Comparison of ENCODE assay signal across 18 mouse cellular contexts in the genomic region with DNA sequence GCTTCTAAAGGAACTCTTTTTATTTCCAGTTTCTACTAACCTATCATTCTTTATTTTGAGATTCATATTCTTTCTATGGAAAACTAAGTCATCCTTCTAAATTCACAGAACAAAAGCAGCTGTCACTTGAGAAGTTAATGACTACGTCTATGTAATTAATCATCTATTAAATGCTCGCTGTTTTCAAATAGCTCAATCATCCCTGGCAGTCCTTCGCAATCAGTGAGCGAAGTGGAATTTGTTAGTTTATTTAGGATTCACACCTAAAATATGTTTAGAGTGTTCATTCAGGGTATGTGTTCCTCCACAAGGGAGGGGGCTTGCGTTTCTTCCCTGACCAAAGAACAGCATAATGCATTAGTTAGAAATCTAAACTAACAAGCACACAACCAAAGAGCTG.
"Had no signal": no experiment of that assay in that cellular context is flagged by ENCODE, and none has a peak within 500 bp of the region (broad histone marks: within the 10 kb centered on the region; RNA-seq: fewer than 3 reads in every experiment).

No protein-coding gene starts in this region.

- H3K4me2 ChIP-seq: lung, embryonic 14.5 days; midbrain, embryonic 12.5 days; neural tube, embryonic 13.5 days; neural tube, embryonic 15.5 days had no signal

- H3K36me3 ChIP-seq: midbrain, embryonic 12.5 days; neural tube, embryonic 13.5 days; neural tube, embryonic 15.5 days had no signal

- H3K4me3 ChIP-seq: midbrain, embryonic 10.5 days; midbrain, embryonic 12.5 days; myocyte; neural tube, embryonic 13.5 days; neural tube, embryonic 15.5 days had no signal

- H3K9me3 ChIP-seq: midbrain, embryonic 10.5 days; midbrain, embryonic 12.5 days; neural tube, embryonic 13.5 days; neural tube, embryonic 15.5 days had no signal

- H3K27ac ChIP-seq: midbrain, embryonic 10.5 days; midbrain, embryonic 12.5 days; neural tube, embryonic 13.5 days; neural tube, embryonic 15.5 days had no signal

- H3K27me3 ChIP-seq: midbrain, embryonic 12.5 days; neural tube, embryonic 13.5 days; neural tube, embryonic 15.5 days had no signal

- ATAC-seq: midbrain, embryonic 16.5 days had no signal

- H3K9ac ChIP-seq: lung, embryonic 14.5 days; midbrain, embryonic 12.5 days; neural tube, embryonic 13.5 days; neural tube, embryonic 15.5 days had no signal

- H3K4me1 ChIP-seq: midbrain, embryonic 12.5 days; neural tube, embryonic 13.5 days; neural tube, embryonic 15.5 days had no signal

- DNase-seq: lung, embryonic 14.5 days; lung, postnatal 10 days; lung, postnatal 4 days; midbrain, embryonic 14.5 days; retina, postnatal 1 day; right cerebral cortex, adult 18-20 months; right cerebral cortex, postnatal 25 days; right cerebral cortex, postnatal 4 days; spleen, adult 18-20 months; thymus, adult 18-20 months; thymus, postnatal 14 days; thymus, postnatal 36 days had no signal
